Mouse (Mus musculus): Measurements from ENCODE around the gene Crb2. TPM values are rescaled to one million over a fixed set of nuclear protein-coding genes. Genes with fewer than 3 reads are reported as not detected.

Crb2 gene
- polyA plus RNA-seq, 2 experiments, result 0.41 to 0.60 TPM

DNA sequence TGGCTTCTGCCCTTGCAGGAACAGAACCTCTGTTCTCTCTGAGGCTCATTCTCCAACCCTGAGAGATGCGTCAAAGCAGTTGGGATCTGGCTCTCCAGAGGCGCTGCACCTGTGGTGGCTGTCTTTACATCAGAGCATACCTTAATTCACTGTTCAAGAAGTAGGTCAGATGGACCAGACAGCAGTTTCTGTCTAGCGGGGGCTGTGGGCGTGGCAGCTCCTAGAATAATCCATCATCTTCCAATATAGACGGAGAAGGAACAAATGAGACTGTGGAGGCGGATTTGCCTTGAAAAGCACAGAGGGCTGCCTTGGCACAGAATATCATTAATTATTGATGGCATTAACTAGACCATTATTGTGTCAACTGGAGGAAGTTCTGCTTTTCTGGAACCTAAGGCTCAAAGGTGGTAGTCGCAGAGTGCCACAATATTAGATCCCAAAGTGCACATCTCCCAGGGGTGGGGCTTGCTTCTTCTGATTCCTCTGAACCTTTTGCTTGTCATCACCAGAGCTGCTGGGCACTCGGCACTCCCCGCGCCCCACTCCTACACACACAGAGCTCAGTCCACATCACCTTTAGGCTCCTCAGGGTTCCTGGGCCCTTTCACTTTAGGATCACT lies 31.2 kb upstream of the Crb2 start:
- no peaks in the 10 kb centered on the region for H3K9me3 ChIP-seq (ENCODE audit: control insufficient read depth, low read length)
- no peak overlapping the region for H3K4me2 ChIP-seq (replicated peaks; ENCODE audit: low read depth, low read length, severe bottlenecking)
- no peak overlapping the region for H3K27ac ChIP-seq (replicated peaks; ENCODE audit: low read depth, low read length)
- no peaks in the 10 kb centered on the region for H3K36me3 ChIP-seq (ENCODE audit: control insufficient read depth, insufficient read depth, low read length)
- H3K4me3 ChIP-seq (replicated peaks; ENCODE audit: low read length), result no peak overlapping the region
- WGBS, result 89% methylated on average over 10 of the region's 10 CpGs
- H3K4me1 ChIP-seq (ENCODE audit: control insufficient read depth, insufficient read depth, low read length), result peaks cover 33% of the 10 kb centered on the region
- no peak overlapping the region for H3K9ac ChIP-seq (ENCODE audit: low read depth, low read length, severe bottlenecking)
- no peaks in the 10 kb centered on the region for H3K27me3 ChIP-seq (ENCODE audit: control insufficient read depth, insufficient read depth, low read length)
- TF ChIP-seq POLR2A (IDR thresholded peaks at IDR 0.05; ENCODE audit: borderline replicate concordance, extremely low read depth, insufficient read depth, insufficient read length), result no peak
- no peak for ATAC-seq (ENCODE audit: low FRiP score, low read depth)
- no peak for DNase-seq (ENCODE audit: low spot score)

GRCm38 (mm10) chr2:37746293-37747049 lies 29.6 kb upstream of the Crb2 start:
- Histone ChIP-seq H3K27me3 (ENCODE audit: control insufficient read depth, insufficient read depth, low read length) (no peaks in the 10 kb centered on the region), H3K36me3 (ENCODE audit: control insufficient read depth, insufficient read depth, low read length) (no peaks in the 10 kb centered on the region), H3K27ac (replicated peaks; ENCODE audit: low read depth, low read length) (no peak overlapping the region), H3K4me1 (ENCODE audit: control insufficient read depth, insufficient read depth, low read length) (peaks cover 34% of the 10 kb centered on the region), H3K4me3 (replicated peaks; ENCODE audit: low read length) (no peak overlapping the region), H3K4me2 (replicated peaks; ENCODE audit: low read depth, low read length, severe bottlenecking) (no peak overlapping the region), H3K9ac (ENCODE audit: low read depth, low read length, severe bottlenecking) (no peak overlapping the region), H3K9me3 (ENCODE audit: control insufficient read depth, low read length) (no peaks in the 10 kb centered on the region)
- DNase-seq (ENCODE audit: low spot score), result no peak
- no peak for TF ChIP-seq POLR2A (IDR thresholded peaks at IDR 0.05; ENCODE audit: borderline replicate concordance, extremely low read depth, insufficient read depth, insufficient read length)
- 77% methylated on average over 5 of the region's 5 CpGs for WGBS
- no peak for ATAC-seq (ENCODE audit: low FRiP score, low read depth)

DNA sequence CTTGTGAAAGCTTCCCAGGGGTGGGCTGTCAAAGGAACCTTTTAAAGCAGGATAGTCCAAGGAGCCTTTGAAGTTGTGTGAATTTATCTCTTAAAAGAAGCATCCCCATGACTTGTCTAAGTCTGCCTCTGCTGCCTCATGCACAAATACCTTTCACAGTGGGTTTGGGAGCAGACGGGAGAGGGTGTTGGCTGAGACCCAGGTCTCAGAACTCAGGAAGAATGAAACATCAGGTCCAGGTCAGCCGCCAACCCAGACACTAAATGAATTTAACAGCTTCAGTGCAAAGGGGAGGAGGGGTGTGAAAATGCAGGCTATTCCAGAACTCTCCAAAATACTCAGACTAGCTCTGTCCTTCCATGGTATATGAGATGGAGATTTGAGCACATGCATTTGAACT lies 28.1 kb upstream of the Crb2 start:
- WGBS, result 25% methylated on average over 2 of the region's 2 CpGs
- no peak for DNase-seq (ENCODE audit: low spot score)
- no peak overlapping the region for H3K9ac ChIP-seq (ENCODE audit: low read depth, low read length, severe bottlenecking)
- H3K4me2 ChIP-seq (replicated peaks; ENCODE audit: low read depth, low read length, severe bottlenecking), result no peak overlapping the region
- no peaks in the 10 kb centered on the region for H3K9me3 ChIP-seq (ENCODE audit: control insufficient read depth, low read length)
- H3K4me1 ChIP-seq (ENCODE audit: control insufficient read depth, insufficient read depth, low read length), result peaks cover 34% of the 10 kb centered on the region
- H3K27ac ChIP-seq (replicated peaks; ENCODE audit: low read depth, low read length), result peak overlapping the region; percentile 86
- no peaks in the 10 kb centered on the region for H3K36me3 ChIP-seq (ENCODE audit: control insufficient read depth, insufficient read depth, low read length)
- no peaks in the 10 kb centered on the region for H3K27me3 ChIP-seq (ENCODE audit: control insufficient read depth, insufficient read depth, low read length)
- H3K4me3 ChIP-seq (replicated peaks; ENCODE audit: low read length), result no peak overlapping the region
- TF ChIP-seq POLR2A (IDR thresholded peaks at IDR 0.05; ENCODE audit: borderline replicate concordance, extremely low read depth, insufficient read depth, insufficient read length), result no peak
- ATAC-seq (ENCODE audit: low FRiP score, low read depth), result peak; percentile 42; the same call in 1 of the 2 replicates

DNA sequence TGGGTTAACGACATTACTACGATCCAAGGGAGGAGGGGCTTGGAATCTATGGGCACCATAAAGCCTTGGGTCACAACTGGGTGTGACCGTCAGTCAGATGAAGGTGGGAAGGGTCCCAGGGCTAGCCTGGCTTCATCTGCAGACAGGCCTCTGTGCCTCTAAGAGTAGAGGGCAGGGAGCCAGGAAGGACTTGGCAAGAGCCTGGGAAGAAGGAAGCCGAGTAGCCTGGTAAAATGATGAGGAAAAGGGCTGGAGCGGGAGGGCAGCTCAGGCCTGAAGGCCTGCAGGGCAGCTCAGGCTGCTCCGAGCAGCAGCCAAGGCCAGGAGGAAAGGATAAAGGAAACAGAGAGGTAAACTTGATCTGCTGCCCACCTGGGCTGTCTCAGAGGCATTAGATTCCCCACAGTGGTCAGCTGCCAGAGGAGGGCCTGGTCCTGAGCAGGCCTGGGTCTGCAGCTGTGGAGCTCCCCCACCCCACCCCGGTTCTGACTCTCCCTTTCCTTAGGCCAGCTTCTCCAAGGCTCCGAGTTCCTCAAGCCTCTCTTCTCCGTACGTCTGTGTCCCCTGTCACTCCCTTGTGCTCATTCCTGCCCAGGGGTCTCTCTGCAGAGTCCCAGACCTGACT lies 27.5 kb upstream of the Crb2 start:
- DNase-seq (ENCODE audit: low spot score) (peak; percentile 67), ATAC-seq (ENCODE audit: low FRiP score, low read depth) (peak; percentile 69)
- H3K27me3 ChIP-seq (ENCODE audit: control insufficient read depth, insufficient read depth, low read length), result no peaks in the 10 kb centered on the region
- peak overlapping the region; percentile 2; the same call in 1 of the 2 replicates for H3K9ac ChIP-seq (ENCODE audit: low read depth, low read length, severe bottlenecking)
- WGBS, result 24% methylated on average over 10 of the region's 10 CpGs
- H3K36me3 ChIP-seq (ENCODE audit: control insufficient read depth, insufficient read depth, low read length), result no peaks in the 10 kb centered on the region
- no peak for TF ChIP-seq POLR2A (IDR thresholded peaks at IDR 0.05; ENCODE audit: borderline replicate concordance, extremely low read depth, insufficient read depth, insufficient read length)
- peak overlapping the region; percentile 86 for H3K27ac ChIP-seq (replicated peaks; ENCODE audit: low read depth, low read length)
- no peaks in the 10 kb centered on the region for H3K9me3 ChIP-seq (ENCODE audit: control insufficient read depth, low read length)
- H3K4me2 ChIP-seq (replicated peaks; ENCODE audit: low read depth, low read length, severe bottlenecking), result no peak overlapping the region
- peaks cover 34% of the 10 kb centered on the region for H3K4me1 ChIP-seq (ENCODE audit: control insufficient read depth, insufficient read depth, low read length)
- no peak overlapping the region for H3K4me3 ChIP-seq (replicated peaks; ENCODE audit: low read length)

- Histone ChIP-seq H3K27ac (replicated peaks; ENCODE audit: low read depth, low read length) (peak overlapping the region; percentile 86), H3K9me3 (ENCODE audit: control insufficient read depth, low read length) (no peaks in the 10 kb centered on the region), H3K4me1 (ENCODE audit: control insufficient read depth, insufficient read depth, low read length) (peaks cover 34% of the 10 kb centered on the region), H3K4me3 (replicated peaks; ENCODE audit: low read length) (no peak overlapping the region), H3K4me2 (replicated peaks; ENCODE audit: low read depth, low read length, severe bottlenecking) (no peak overlapping the region), H3K27me3 (ENCODE audit: control insufficient read depth, insufficient read depth, low read length) (no peaks in the 10 kb centered on the region), H3K9ac (ENCODE audit: low read depth, low read length, severe bottlenecking) (peak overlapping the region; percentile 2; the same call in 1 of the 2 replicates), H3K36me3 (ENCODE audit: control insufficient read depth, insufficient read depth, low read length) (no peaks in the 10 kb centered on the region)
- WGBS, result 28% methylated on average over 6 of the region's 6 CpGs
- no peak for DNase-seq (ENCODE audit: low spot score)
- TF ChIP-seq POLR2A (IDR thresholded peaks at IDR 0.05; ENCODE audit: borderline replicate concordance, extremely low read depth, insufficient read depth, insufficient read length), result no peak
- no peak for ATAC-seq (ENCODE audit: low FRiP score, low read depth)
These were observed 26.7 kb upstream of the Crb2 start for GRCm38 (mm10) chr2:37749323-37749722.
